Mouse (Mus musculus): ENCODE results near the gene Chst8.

The Chst8 gene

DNA sequence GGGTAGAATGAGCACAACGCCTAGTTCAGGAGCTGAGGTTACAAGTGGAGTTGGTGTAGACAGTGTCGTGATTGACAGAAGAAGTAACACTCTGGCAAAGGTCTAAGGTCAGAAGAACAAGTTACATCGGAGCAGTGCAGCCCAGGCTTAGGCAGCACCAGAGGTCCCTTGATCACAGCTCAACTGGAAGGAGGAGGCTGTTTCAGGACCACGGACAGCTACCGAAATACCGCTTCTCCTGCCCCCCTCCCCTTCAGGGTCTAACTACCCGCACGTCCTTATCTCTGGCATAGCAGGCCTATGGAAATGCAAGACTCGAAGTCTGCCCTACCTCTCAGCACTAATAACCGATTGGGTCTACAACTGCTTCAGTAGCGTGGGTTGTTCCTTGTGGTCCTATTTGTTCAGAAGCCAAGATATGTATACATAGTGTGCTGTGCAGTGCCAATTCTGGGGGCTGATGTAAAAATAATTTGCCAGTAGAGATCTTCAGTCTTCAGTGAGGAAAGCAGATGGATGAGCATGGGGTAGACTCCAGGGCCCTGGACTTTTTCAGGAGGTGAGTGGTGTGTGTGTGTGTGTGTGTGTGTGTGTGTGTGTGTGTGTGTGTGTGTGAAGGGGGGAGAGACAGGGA is 109.7 kb downstream of the Chst8 start:
- no peak for DNase-seq

DNA sequence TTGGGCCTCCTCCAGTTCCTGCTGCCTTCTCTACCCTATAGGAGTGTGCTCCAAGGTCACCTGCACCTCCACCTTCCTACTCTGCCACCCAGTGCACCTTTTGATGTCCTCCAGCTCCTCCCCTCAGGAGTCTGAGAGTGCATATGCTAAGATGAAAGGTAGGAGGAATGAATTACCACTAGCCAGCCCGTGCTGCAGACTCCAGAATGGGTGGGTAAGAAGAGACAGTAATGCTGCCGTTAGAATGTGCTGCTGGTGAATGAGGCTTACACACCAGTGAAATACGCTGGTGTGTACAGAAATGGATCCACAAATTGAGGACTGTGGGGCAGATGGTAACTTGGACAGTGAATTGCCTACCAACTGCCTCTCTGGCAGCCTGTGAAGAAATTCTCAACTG is 112.6 kb downstream of the Chst8 start:
- no peak for DNase-seq

DNA sequence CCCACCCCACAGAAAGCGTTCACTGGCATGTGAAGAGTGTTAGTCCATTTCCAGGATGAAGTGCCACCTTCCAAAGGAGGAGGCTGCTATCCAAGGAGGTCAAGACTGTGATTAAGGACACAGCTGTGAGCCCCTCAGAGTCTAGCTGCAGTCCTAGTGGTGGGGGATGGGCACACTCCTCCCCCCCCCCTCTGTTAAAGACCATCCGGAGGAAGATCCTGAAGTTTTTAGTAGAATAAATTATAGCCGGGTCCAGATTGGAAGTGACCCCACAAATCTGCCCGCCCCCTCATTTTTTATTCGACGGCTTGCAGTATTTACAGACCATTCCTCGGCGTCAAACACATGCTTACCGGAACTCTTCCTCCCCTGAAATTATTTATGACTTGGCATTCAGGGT is 114.3 kb downstream of the Chst8 start:
- DNase-seq = no peak

DNA sequence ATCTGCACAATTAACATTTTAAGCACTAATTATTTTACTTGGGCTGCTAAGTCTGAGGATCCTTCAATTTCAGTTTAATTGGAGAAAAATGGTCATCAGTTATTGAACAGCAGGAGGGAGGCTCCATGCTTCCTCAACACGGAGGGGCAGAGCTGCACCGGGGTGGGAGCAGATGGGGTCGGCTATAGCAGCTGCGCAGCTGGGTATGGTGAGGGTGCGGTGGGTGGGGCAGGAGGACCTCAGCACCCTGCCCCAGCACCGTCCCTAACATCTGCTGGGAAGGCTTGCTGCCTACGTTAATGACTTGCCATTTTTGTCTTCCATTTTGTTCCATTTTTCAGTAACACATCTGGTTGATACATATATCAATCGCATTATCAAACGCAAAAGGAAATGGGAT is 116.4 kb downstream of the Chst8 start:
- DNase-seq = no peak

DNA sequence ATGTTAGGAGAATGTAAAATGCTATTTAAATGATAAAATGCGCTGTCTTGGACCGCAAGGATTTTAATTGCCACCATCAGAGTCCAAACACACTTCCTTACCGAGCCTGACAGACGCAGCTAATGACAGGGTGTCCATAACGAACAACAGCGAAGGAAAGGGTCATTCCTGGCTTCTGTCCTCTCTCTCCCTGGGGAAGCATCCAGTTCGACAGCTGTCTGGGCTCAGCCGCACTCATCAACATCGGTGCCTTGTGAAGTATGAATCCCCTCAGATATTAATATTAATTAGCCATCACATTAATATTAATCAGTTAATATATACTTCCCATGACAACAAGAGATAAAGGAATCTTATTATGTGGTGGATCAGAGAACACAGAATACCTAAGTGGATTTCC is 117.6 kb downstream of the Chst8 start:
- no peak for DNase-seq

DNA sequence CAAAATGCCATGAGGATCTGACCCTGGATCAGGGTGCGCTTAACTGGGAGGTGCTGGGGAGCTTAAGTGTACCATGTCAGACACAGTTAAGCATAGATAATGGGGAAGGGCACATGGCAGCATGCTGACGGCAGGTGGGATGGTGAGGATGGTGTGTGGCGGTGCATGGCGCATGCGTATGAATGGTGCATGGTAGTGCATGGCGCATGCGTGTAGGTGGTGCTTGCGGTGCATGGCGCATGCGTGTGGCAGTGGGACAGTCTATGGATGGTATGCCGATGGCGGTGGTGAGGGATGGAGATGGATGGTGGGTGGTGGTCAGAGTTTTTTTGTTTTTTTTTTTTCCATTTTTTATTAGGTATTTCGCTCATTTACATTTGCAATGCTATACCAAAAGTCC is 118.6 kb downstream of the Chst8 start:
- no peak for DNase-seq

DNA sequence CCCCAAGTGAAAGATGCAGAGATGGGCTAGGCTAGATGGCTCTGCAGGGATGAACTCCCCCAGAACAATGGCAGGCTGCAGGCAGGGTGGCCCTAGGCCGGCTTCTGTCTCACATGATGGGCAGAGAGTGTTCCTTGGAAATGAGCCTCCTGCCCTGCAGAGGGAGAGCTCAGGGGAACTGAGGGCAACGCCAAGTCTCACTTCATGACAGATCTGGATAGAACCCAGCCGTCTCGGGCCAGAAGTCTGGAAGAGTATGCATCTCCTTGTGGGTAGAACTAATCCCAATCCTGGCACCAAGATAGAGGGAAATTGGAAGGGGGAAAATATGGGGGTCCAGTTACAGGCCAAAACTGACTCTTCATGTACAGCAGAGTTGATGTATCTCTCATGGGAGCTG is 119.4 kb downstream of the Chst8 start:
- peak in 1 of 2 experiments; percentile 23 for DNase-seq

DNA sequence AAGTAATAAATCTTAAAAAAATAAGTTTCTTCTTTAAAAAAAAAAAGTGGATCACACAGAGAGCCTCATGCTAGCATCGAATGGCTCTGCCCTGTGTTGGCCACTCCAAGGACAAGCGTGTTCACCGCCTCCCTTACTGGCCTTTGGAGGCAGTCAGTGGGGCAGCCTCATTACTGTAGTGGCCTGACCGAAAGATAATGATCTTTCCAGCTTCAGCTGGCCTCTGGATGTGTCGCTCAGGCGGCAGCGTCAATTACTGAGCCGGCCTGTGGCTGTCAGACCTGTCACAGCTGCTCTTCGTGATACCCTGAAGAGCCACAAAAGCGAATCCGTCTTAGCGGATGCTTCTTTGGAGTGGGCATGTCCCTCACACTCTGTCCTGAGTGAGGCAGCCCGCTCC is 122.4 kb downstream of the Chst8 start:
- no peak for DNase-seq

DNA sequence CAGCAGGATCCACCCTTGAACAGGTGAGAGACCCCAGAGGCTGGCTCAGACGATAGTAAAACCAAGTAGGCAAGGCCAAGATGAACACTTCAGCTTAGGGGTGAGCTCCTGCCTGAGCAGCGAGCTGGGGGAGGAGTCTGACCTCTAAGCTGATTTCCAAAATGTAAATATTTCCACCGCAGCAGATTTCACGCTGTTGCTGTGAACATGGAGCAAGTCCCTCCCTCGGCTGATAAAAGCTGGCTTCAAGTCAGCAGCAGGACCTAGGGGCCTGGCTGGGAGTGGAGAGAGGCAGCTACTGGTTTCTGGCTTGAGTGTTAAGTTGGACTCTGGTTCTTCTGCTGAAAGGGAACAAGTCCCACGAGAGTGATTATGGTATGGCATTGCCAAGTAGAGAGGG is 123.5 kb downstream of the Chst8 start:
- no peak for DNase-seq

DNA sequence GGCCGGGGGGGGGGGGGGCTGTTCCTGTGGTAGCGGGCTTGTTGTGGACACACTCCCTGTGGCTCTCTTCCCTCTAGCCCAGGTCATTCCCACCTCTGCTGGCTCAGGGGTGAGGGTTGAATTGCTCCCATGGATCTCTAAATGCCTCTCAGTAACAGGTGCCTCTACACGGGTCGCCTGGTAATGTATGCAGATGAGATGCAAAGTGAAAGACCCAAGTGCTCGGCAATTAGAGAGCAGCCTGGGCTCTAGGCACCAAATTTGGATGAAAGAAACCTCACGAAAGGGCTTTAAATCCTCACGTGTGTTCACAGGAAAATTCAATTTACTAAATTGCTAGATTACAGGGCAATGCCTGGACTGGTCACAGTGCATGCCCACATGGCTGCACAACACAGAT is 126.7 kb downstream of the Chst8 start:
- DNase-seq = no peak

DNA sequence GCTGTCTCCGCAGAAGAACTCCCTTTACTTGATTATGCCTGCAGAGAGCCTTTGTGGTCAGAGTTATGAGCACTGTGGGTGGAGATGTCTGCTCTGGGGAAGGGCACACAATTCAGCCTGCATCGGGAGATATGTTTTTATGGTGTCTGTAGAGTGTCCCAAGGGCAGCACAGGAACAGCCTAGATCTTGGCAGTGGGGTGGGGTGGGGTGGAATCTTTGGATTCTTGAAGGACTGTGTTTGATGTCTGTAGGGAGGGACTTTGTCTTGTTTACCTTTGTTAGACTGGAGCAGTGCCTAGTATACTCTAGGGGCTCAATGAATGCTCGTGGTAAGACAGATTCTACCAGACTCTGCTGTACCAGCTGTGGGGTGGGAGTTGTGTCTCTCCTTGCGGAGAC is 127.3 kb downstream of the Chst8 start:
- DNase-seq = no peak

DNA sequence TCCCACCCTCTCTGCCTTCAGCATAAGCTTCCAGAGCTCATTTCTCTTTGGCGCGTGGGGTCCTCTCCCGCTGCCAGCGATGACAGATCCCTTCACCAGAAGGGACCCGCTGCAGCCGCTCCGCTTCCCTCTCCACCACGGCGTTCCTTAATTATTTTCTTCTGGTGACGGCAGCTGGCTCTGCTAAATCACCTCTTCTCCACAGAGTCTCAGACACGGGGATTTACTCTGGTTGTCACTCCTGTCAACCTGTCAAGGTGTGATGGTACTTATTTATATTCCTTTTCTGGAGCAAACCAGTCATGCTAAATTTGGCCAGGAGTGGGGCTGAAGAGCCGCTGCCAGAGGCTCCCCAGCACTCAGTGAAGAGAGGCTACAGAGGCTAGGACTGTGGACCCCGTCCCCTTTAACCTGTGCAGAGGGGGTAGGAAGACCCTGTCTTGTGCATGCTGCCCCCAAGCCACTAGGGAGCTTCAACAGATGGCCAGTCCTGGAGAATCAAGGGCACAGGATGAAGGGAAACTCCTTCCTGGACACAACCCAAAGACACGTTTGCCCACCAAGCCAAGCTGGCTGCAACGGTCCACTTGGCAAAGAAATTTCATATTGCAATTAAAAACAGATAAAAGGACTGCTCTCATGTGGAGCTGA is 131.6 kb downstream of the Chst8 start:
- peak; percentile 17 to 23 for DNase-seq

DNA sequence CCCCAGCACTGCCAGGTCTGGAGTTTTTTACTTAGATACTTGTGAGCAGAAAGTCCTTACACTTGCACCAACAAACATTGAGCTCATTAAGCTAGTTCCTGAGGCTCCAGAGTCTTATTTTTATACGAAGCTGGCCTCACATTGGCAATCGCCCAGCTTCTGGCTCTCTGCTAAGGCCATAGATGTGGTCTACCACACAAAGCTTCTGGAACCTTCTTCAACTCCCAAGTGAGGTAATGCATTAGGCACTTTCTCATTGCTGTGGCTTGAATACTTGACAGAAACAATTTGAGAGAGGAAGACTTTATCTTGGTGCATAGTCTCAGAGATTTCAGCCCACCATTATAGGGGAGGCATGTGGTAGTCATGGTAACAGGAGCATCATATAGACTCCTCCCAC is 132.6 kb downstream of the Chst8 start:
- DNase-seq = no peak

DNA sequence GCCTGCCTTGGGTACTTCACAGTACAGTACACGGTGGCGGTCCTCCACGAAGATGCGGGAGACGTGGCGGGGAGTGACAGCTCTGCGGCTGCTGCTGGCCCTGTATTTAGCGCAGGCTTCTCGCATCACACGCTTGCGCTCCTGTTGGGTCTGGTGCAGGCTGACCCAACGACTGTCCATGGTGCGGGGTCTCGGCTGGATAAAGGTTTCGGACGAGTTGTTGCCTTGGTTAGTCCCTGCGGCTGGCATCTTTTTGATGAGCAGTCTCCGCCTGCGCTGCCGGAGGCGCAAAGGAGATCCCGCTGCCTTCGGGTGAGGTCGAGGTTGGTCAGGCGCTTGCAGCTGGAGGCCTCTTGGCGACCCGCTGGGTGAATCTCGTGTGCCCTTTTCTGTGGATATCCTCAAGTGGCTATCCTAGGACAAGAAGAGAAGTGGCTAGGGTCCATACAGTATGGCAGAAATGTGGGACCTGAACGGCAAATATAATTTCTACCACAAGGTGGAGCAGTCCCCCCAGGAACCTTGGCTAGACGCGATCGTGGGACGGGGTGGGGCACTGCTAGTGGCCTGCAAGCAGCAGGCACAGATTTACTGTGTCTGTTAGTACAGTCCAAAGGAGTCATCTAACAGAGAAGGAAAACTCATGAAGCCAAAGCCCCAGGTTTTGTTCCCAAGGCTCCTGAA is 136.5 kb downstream of the Chst8 start:
- peak; percentile 84 to 88 for DNase-seq

DNA sequence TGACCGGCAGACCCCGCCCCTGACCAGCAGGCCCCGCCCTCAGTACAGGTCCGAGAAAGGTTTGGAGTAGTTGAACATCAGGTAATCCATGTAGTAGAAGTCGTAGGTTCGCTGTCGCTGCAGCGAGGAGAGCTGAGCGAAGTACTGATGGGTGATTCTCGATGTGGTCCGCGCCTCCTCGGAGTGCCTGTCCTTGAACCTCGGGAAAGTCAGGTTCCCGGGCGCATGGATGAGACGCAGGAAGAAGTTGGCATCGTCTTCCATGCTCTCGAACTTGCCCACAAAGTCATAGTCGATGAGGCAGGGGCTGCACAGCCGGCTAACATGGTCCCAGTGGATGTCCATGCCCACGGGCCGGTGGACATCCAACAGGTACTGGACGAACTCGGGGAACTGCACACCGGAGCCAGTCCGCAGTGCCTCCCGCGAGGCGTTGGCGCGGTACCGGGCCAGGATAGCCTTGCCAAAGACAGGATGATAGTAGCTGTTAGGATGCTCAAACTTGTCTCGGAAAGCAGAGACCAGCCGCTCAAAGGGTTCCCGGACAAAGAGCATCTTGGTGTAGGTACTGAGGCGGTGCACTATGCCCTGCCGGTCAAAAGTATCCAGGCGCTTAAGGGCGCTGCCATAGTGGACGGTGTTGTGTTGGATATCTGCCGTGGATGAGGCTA is 137.3 kb downstream of the Chst8 start:
- peak; percentile 33 to 36 for DNase-seq

DNA sequence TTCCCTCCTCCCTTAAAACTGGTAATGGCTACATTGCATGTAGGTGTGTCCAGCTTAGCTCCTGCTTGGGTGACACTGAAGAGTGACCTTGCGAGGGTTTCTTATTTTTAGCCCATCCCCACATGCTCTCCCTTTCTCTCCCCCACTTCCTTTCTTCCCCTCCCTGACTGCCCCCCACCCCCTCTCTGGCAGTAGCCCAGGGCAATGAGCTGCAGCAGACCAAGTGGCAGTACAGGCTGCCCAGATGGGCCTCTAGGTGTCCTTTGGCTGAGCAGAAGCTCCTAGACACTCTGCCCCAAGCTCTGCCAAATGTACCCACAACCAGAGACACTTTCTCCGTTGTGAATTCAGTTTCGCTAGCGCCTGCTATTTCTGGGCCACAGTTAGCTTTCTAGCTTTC is 139.6 kb downstream of the Chst8 start:
- peak in 1 of 2 experiments; percentile 33 for DNase-seq

DNA sequence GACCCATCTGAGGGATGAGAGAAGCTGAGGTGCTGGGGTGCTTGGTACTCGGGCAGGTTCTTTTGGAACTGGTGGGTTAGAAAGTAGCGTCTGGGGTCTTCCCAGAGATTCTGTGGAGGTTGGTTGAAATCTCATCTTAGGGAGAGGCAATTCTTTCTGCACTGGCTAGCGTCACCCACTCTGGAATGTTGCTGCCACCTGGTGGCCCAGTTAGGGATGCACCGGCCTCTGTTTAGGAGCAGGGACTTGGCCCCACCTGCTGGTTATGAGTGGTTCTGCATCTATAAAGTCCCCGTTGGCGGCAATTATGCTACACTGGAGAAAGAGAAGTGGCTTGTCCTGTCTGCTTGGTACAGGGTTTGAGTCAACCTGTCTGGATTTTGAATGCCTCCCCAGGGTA is 140.6 kb downstream of the Chst8 start:
- peak; percentile 92 to 95 for DNase-seq

DNA sequence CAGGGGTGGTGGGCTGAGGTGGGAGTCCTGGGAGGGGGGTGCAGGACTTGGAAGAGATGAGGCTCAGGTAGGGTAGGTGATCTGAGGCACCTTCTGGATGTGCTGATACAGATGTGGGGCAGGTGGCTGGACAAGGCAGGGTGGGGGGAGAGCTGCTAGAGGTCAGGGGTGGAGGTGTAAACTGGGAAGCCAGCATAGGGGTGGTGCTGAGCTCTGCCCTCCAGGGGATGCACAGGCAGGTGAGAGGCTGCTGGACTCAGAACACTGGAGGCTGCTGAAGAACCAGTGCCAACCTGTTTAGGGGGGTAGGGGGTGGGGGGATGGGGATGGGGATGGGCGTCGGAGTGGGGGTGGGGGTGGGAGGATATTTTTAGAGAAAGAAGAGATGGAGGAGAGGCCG is 141.7 kb downstream of the Chst8 start:
- no peak for DNase-seq

DNA sequence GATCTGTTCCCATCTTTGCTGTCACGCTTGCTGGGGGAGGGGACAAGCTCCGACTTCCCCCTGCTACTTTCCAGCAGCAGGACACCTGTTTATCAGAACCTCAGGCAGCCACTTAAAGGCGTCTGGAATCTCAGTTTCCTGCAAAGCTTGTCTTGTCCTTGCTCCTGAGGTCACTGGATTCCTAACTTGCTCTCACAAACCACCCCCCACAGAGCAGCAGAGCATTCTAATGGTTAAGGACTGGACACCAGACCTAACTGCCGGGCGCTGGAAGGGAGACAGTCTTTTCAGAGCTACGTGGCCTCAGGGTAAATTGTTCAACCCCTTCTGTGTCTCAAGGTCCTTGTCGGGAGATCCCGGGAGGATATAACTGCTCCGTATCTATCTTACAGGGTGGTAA is 143.2 kb downstream of the Chst8 start:
- no peak for DNase-seq

DNA sequence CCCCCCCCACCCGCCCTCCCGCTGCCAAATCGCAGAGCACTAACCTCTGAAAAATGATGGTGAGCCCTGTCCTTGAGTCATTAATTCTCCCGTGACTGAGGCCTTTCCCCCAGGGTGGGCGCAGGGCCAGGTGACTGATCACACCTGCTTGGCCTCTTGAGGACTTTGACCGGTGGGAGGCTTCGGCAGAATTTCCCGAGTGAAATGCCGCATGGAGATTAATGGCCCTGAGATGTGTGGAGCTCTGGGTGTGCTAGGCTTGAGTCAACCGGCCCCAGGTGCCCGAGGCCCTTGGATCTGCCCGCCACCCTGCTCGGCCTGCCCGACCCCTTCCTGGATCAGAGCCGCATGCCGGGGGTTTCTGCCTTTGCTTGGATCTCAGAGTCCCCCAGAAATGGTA is 144.6 kb downstream of the Chst8 start:
- no peak for DNase-seq

DNA sequence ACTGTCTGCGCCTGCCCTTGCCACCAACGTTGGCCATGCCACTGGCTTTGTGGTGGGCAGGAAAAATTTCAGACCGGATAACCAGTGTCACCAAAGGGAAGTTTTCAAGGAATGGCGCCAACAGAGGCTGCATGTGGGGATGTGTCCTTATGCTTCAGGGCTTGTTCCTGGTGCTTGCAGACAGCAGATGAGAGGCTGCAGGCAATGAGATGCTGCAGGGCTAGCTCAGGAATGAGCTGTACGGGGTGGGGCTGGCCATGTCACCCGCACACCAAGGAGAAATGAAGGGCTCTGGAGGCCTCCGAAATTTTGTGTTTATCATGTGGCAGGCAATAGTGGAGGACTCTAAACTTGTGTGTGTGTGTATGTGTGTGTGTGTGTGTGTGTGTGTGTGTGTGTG is 149.4 kb downstream of the Chst8 start:
- DNase-seq = no peak

DNA sequence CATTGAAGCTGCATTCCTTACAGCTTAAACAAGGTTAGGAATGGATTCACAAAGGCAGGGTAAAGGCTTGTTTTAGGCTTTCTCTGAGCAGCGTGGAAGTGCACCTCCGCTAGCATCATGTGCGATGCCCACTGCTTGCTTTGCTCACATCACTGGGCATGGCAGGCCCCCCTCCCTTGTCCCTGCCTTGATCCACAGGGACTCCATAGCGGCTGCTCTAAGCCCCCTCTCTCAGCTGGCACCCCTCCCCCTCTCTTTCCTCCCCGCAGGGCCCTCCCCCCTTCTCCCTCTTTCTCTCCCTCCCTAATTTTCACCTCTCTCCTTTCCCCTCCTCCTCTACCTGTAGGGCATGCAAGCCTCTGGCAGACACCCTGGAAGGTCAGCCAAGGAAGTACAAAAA is 150.3 kb downstream of the Chst8 start:
- no peak for DNase-seq

DNA sequence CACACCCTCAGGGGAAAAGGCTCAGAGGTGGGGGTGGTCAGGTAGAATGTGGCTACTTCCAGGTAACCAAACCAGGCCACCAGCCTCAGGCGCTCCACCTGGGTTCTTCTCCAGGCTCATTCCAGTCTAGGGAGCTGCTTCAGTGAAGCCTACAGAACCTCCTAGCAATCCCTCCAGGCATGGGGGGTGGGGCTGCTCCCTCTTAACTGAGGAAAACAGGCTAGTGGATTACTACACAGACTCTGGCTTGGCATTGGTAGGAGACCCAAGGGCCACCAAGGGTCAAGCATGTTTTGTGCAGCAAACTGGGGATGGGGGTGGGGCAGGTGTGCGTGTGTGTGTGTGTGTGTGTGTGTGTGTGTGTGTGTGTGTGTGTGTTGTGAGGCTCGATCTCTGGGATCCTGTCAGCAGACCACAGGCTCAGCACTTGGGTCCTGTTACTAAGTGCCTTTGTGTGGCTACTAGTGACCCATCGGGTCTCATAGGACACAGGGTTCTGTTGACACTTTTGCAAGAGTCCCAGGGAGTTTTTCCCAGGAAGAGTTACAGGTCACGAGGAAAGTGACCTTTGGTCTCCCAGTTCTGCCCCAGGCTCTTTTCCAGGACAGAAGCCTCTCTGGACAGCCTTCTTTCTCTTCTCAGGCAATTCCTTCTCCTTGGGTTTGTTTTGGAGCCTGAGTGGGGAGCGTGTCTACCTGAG is 153.0 kb downstream of the Chst8 start:
- DNase-seq = no peak

Data from cerebellum, postnatal 25 days (tissue).